Mouse (Mus musculus) kidney, postnatal 25 days (tissue): ENCODE measurements around the gene Dgki.

Source experiments
- DNase-seq, 2 experiments: peaks; one replicate each; pipeline ENCODE4 v3.0.0; 2021; ENCODE audit warnings: mixed read lengths in 2 of 2

Gene Dgki

GRCm38 (mm10) chr6:36998942-36999341, 301.0 kb downstream of the Dgki start:
- no peak for DNase-seq

- DNase-seq = no peak
Measured at GRCm38 (mm10) chr6:36994329-36994728, 305.7 kb downstream of the Dgki start.

GRCm38 (mm10) chr6:36990186-36990585, 309.8 kb downstream of the Dgki start:
- DNase-seq = no peak

GRCm38 (mm10) chr6:36988800-36989199, 311.2 kb downstream of the Dgki start:
- DNase-seq = no peak

GRCm38 (mm10) chr6:36981646-36982045, 318.3 kb downstream of the Dgki start:
- DNase-seq = peak in 1 of 2 experiments; percentile 3

- DNase-seq = no peak
Measured at GRCm38 (mm10) chr6:36980475-36980874, 319.5 kb downstream of the Dgki start.

- DNase-seq = no peak
Measured at GRCm38 (mm10) chr6:36978176-36978575, 321.8 kb downstream of the Dgki start.

GRCm38 (mm10) chr6:36973096-36973495, 326.9 kb downstream of the Dgki start:
- DNase-seq = no peak

- no peak for DNase-seq
Measured at GRCm38 (mm10) chr6:36972494-36972893, 327.5 kb downstream of the Dgki start.

GRCm38 (mm10) chr6:36969249-36969885, 330.6 kb downstream of the Dgki start:
- no peak for DNase-seq

- peak; percentile 41 to 63 for DNase-seq
Measured at GRCm38 (mm10) chr6:36960658-36961057, 339.3 kb downstream of the Dgki start.

GRCm38 (mm10) chr6:36955293-36955692, 344.7 kb downstream of the Dgki start:
- DNase-seq = no peak

GRCm38 (mm10) chr6:36950648-36951047, 349.3 kb downstream of the Dgki start:
- DNase-seq = no peak

GRCm38 (mm10) chr6:36947861-36948260, 352.1 kb downstream of the Dgki start:
- no peak for DNase-seq

- DNase-seq = no peak
Measured at GRCm38 (mm10) chr6:36937527-36937926, 362.5 kb downstream of the Dgki start.

- DNase-seq = no peak
Measured at GRCm38 (mm10) chr6:36936816-36937215, 363.2 kb downstream of the Dgki start.

GRCm38 (mm10) chr6:36931473-36931872, 368.5 kb downstream of the Dgki start:
- no peak for DNase-seq

- no peak for DNase-seq
Measured at GRCm38 (mm10) chr6:36929781-36930180, 370.2 kb downstream of the Dgki start.

- DNase-seq = no peak
Measured at GRCm38 (mm10) chr6:36926455-36926854, 373.5 kb downstream of the Dgki start.

- no peak for DNase-seq
Measured at GRCm38 (mm10) chr6:36922006-36922405, 378.0 kb downstream of the Dgki start.

GRCm38 (mm10) chr6:36911586-36911985, 388.4 kb downstream of the Dgki start:
- no peak for DNase-seq

- no peak for DNase-seq
Measured at GRCm38 (mm10) chr6:36907191-36907590, 392.8 kb downstream of the Dgki start.

- no peak for DNase-seq
Measured at GRCm38 (mm10) chr6:36905965-36906364, 394.0 kb downstream of the Dgki start.

- DNase-seq = no peak
Measured at GRCm38 (mm10) chr6:36904911-36905310, 395.1 kb downstream of the Dgki start.

GRCm38 (mm10) chr6:36903821-36904220, 396.2 kb downstream of the Dgki start:
- peak in 1 of 2 experiments; percentile 60 for DNase-seq
